ENCODE assay signal across 8 mouse cellular contexts in genomic region chr11:104232141-104233061, GRCm38 (mm10). TPM values are rescaled to one million over a fixed set of nuclear protein-coding genes. Genes with fewer than 3 reads are reported as not detected.
DNase-seq lines count a peak whose midpoint lies in the region; ATAC-seq lines count a peak whose summit lies in the region.

No protein-coding gene starts in this region.

- H3K9me3 ChIP-seq in forebrain, embryonic 14.5 days (replicated peaks; ENCODE audit: control insufficient read depth, low read length) = no peaks in the 10 kb centered on the region
- H3K9me3 ChIP-seq in hindbrain, embryonic 14.5 days (ENCODE audit: control insufficient read depth, low read length) = no peaks in the 10 kb centered on the region

- peak; percentile 70 for DNase-seq in ZHBTc4 (ENCODE audit: low read depth, low spot score)
- peak; percentile 84 for DNase-seq in forebrain, embryonic 14.5 days (ENCODE audit: low spot score)
- peak; percentile 76 for DNase-seq in hindbrain, embryonic 14.5 days (ENCODE audit: low spot score)
- DNase-seq in layer of hippocampus, postnatal 36 days = peak; percentile 74 to 83
- peak; percentile 34 to 68 for DNase-seq in lung, postnatal 4 days
- DNase-seq in splenic B cell, adult 2 months (ENCODE audit: low read depth, low spot score) = peak; percentile 11

- H3K36me3 ChIP-seq in forebrain, embryonic 14.5 days (ENCODE audit: control insufficient read depth, insufficient read depth, low read length) = no peaks in the 10 kb centered on the region
- no peaks in the 10 kb centered on the region for H3K36me3 ChIP-seq in hindbrain, embryonic 14.5 days (replicated peaks; ENCODE audit: control insufficient read depth, insufficient read depth)
- H3K36me3 ChIP-seq in splenic B cell, adult 2 months (ENCODE audit: control insufficient read depth, insufficient read depth, low read length, poor library complexity, severe bottlenecking) = no peaks in the 10 kb centered on the region

- peak overlapping the region; percentile 57 for H3K4me3 ChIP-seq in forebrain, embryonic 14.5 days (ENCODE audit: low read depth, low read length)
- H3K4me3 ChIP-seq in hindbrain, embryonic 14.5 days (replicated peaks; ENCODE audit: low read length) = peak overlapping the region; percentile 83

- peak overlapping the region; percentile 92 for H3K27ac ChIP-seq in forebrain, embryonic 14.5 days (ENCODE audit: low read depth, low read length)
- H3K27ac ChIP-seq in hindbrain, embryonic 14.5 days = peak overlapping the region; percentile 98

- ATAC-seq in cerebellum, adult (ENCODE audit: insufficient number of reproducible peaks, low FRiP score, low TSS enrichment) = peak; percentile 26; the same call in 1 of the 2 replicates
- peak; percentile 66 for ATAC-seq in forebrain, embryonic 14.5 days
- peak; percentile 74 for ATAC-seq in hindbrain, embryonic 14.5 days (ENCODE audit: low FRiP score)
- ATAC-seq in inflammation-experienced regulatory T-cells, adult 6 months = no peak

- H3K9ac ChIP-seq in forebrain, embryonic 14.5 days (ENCODE audit: low read length) = peak overlapping the region; percentile 91
- peak overlapping the region; percentile 98 for H3K9ac ChIP-seq in hindbrain, embryonic 14.5 days

- WGBS in forebrain, embryonic 14.5 days = under 1% methylated on average over 72 of the region's 72 CpGs
- WGBS in hindbrain, embryonic 14.5 days = under 1% methylated on average over 69 of the region's 72 CpGs

- H3K4me2 ChIP-seq in forebrain, embryonic 14.5 days (ENCODE audit: low read length) = peak overlapping the region; percentile 87
- peak overlapping the region; percentile 83 for H3K4me2 ChIP-seq in hindbrain, embryonic 14.5 days (replicated peaks)

- peaks cover 16% of the 10 kb centered on the region for H3K27me3 ChIP-seq in forebrain, embryonic 14.5 days (replicated peaks; ENCODE audit: control insufficient read depth, insufficient read depth, low read length)
- peaks cover 4% of the 10 kb centered on the region; the same call in 1 of the 2 replicates for H3K27me3 ChIP-seq in hindbrain, embryonic 14.5 days (ENCODE audit: control insufficient read depth, insufficient read depth, low read length)
- peaks cover 2% of the 10 kb centered on the region; the same call in 1 of the 2 replicates for H3K27me3 ChIP-seq in splenic B cell, adult 2 months (ENCODE audit: control insufficient read depth, insufficient read depth, low read length, poor library complexity, severe bottlenecking)

- peaks cover 20% of the 10 kb centered on the region; the same call in 1 of the 2 replicates for H3K4me1 ChIP-seq in forebrain, embryonic 14.5 days (ENCODE audit: control insufficient read depth, insufficient read depth, low read length)
- H3K4me1 ChIP-seq in hindbrain, embryonic 14.5 days (replicated peaks; ENCODE audit: control insufficient read depth, insufficient read depth, low read length) = peaks cover 38% of the 10 kb centered on the region

RNA-seq across cellular contexts. Expression of gene Mapt, which starts 1.2 kb away (rescaled TPM):
- 354 and 601 TPM in 2 replicates for polyA plus RNA-seq in forebrain, embryonic 14.5 days (2014; fragmentation: Nextera tagmentation; extraction: Ambion mirVana)
- 939 and 1,013 TPM in 2 replicates for polyA plus RNA-seq in hindbrain, embryonic 14.5 days (2014; fragmentation: Nextera tagmentation; extraction: Ambion mirVana)
- total RNA-seq in layer of hippocampus, postnatal 36 days (2021) = 100 to 1,000 TPM; 310 to 316 TPM
- under 1 TPM in 1 of 3 experiments, not detected in 2; 0.41 TPM for polyA plus RNA-seq in inflammation-experienced regulatory T-cells, adult 6 months (2017; shearing (Covaris generic))

RNA-seq across cellular contexts. Expression of gene Sppl2c, which starts 46.3 kb away (rescaled TPM):
- polyA plus RNA-seq in forebrain, embryonic 14.5 days (2014; fragmentation: Nextera tagmentation; extraction: Ambion mirVana) = not detected in 2 replicates
- polyA plus RNA-seq in hindbrain, embryonic 14.5 days (2014; fragmentation: Nextera tagmentation; extraction: Ambion mirVana) = not detected in 2 replicates
- total RNA-seq in layer of hippocampus, postnatal 36 days (2021) = not detected
- polyA plus RNA-seq in inflammation-experienced regulatory T-cells, adult 6 months (2017; shearing (Covaris generic)) = not detected

Comparison
In these comparisons a context has a peak if more than half of its experiments do, and no peak if none do; other contexts are left out.
1. DNase-seq: peak in every context shown above with its lines; median percentile 84 in forebrain, embryonic 14.5 days; 78 in layer of hippocampus, postnatal 36 days; 76 in hindbrain, embryonic 14.5 days; 70 in ZHBTc4; 51 in lung, postnatal 4 days; 11 in splenic B cell, adult 2 months.
2. RNA of gene Mapt, which starts 1.2 kb away (polyA plus RNA-seq): 939 to 1,013 TPM in hindbrain, embryonic 14.5 days and 354 to 601 TPM in forebrain, embryonic 14.5 days; 0.41 TPM in inflammation-experienced regulatory T-cells, adult 6 months; every median in the first group is over 100 times any median in the second.